Mouse (Mus musculus): ENCODE measurements at regions not wholly inside any gene's neighbourhood (a gene's known extent, or its start where the extent isn't known, plus 50 kb on each side); places are given as distances from the start of the nearest gene placed in this dataset.
"Not testable (repeated sequence)": the region's sequence is repeated elsewhere in the genome, so short reads cannot be mapped to it uniquely, and the experiment has no call there.

DNA sequence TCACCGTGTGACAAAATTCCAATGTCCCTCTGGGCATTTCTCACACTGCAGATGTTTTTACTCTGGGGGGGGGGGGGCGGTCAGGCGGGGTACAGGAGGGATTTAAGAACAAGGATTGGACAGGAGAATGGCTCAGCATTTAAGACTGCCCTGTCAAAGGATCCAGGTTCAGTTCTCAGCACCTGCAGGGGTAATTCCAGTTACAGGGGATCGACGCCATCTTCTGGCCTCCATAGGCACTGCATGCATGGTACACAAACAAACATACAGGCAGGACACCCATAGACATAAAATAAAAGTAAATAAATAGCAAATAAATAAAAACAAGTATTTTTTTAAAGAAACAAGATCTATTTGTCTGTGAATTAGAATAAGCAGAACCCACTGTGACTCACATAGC is 383.1 kb upstream of the Arid1b start:
- Histone ChIP-seq H3K4me3 (replicated peaks; ENCODE audit: low read length) (no peak overlapping the region), H3K9ac (replicated peaks; ENCODE audit: low read depth, low read length) (no peak overlapping the region), H3K36me3 (ENCODE audit: control insufficient read depth, insufficient read depth) (no peaks in the 10 kb centered on the region), H3K27me3 (replicated peaks; ENCODE audit: control insufficient read depth, insufficient read depth, low read length) (no peaks in the 10 kb centered on the region), H3K4me1 (replicated peaks; ENCODE audit: control insufficient read depth, insufficient read depth, low read length) (no peaks in the 10 kb centered on the region), H3K4me2 (ENCODE audit: low read length) (no peak overlapping the region), H3K9me3 (ENCODE audit: control insufficient read depth, low read length) (no peaks in the 10 kb centered on the region), H3K27ac (ENCODE audit: low read length) (no peak overlapping the region)
- no peak for ATAC-seq
- WGBS = 91% methylated on average over 5 of the region's 5 CpGs

- WGBS = 87% methylated on average over 2 of the region's 2 CpGs
- H3K36me3 ChIP-seq (ENCODE audit: control insufficient read depth, insufficient read depth) = no peaks in the 10 kb centered on the region
- no peak overlapping the region for H3K4me2 ChIP-seq (ENCODE audit: low read length)
- no peaks in the 10 kb centered on the region for H3K9me3 ChIP-seq (ENCODE audit: control insufficient read depth, low read length)
- no peak overlapping the region for H3K4me3 ChIP-seq (replicated peaks; ENCODE audit: low read length)
- no peaks in the 10 kb centered on the region for H3K27me3 ChIP-seq (replicated peaks; ENCODE audit: control insufficient read depth, insufficient read depth, low read length)
- H3K9ac ChIP-seq (replicated peaks; ENCODE audit: low read depth, low read length) = no peak overlapping the region
- H3K27ac ChIP-seq (ENCODE audit: low read length) = no peak overlapping the region
- no peak for ATAC-seq
- H3K4me1 ChIP-seq (replicated peaks; ENCODE audit: control insufficient read depth, insufficient read depth, low read length) = no peaks in the 10 kb centered on the region
Observed at GRCm38 (mm10) chr17:4611711-4612110, 382.4 kb upstream of the Arid1b start.

DNA sequence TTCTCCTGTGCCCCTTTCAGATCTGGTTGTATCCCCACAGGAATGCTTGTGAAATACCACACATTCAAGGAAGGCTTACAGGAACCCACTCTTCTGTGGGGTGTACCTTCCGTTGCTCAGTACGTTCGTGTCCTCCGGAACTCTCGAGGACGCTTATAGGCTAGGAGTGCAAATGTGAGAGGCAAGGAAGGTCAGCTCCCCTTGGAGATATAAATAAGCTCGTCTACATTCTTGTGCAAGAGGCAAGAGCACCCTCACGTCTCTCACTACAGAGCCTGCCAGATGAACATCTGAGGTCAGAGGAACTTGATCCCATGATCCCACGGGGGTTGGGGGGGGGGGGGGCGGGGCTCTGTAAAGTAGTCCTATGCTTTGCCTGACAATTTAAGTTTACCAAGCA is 382.0 kb upstream of the Arid1b start:
- 65% methylated on average over 10 of the region's 10 CpGs for WGBS
- H3K4me1 ChIP-seq (replicated peaks; ENCODE audit: control insufficient read depth, insufficient read depth, low read length) = no peaks in the 10 kb centered on the region
- H3K9ac ChIP-seq (replicated peaks; ENCODE audit: low read depth, low read length) = no peak overlapping the region
- H3K27ac ChIP-seq (ENCODE audit: low read length) = no peak overlapping the region
- H3K36me3 ChIP-seq (ENCODE audit: control insufficient read depth, insufficient read depth) = no peaks in the 10 kb centered on the region
- no peak for ATAC-seq
- no peak overlapping the region for H3K4me2 ChIP-seq (ENCODE audit: low read length)
- H3K4me3 ChIP-seq (replicated peaks; ENCODE audit: low read length) = no peak overlapping the region
- H3K9me3 ChIP-seq (ENCODE audit: control insufficient read depth, low read length) = no peaks in the 10 kb centered on the region
- H3K27me3 ChIP-seq (replicated peaks; ENCODE audit: control insufficient read depth, insufficient read depth, low read length) = no peaks in the 10 kb centered on the region

DNA sequence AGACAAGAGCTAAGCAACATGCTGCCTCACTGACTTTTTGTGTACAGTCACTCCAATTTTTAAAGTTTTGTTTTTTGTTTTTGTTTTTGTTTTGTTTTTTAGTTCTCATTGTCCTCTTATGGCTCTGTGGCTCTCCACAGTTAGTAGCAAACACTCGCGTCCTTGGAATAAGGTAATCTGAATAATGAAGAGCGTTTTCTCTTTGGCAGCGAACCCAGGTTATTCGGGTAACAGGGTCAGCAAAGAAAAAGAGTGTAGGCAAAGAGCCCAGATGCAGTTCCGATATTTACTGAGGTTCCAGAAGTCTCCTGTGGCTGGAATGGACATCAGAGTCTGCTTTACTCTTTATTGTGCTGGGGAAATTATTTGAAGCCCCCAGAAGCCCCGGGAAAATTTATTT is 381.4 kb upstream of the Arid1b start:
- Histone ChIP-seq H3K4me2 (ENCODE audit: low read length) (no peak overlapping the region), H3K27me3 (replicated peaks; ENCODE audit: control insufficient read depth, insufficient read depth, low read length) (no peaks in the 10 kb centered on the region), H3K4me1 (replicated peaks; ENCODE audit: control insufficient read depth, insufficient read depth, low read length) (no peaks in the 10 kb centered on the region), H3K27ac (ENCODE audit: low read length) (no peak overlapping the region), H3K4me3 (replicated peaks; ENCODE audit: low read length) (no peak overlapping the region), H3K9me3 (ENCODE audit: control insufficient read depth, low read length) (no peaks in the 10 kb centered on the region), H3K9ac (replicated peaks; ENCODE audit: low read depth, low read length) (no peak overlapping the region), H3K36me3 (ENCODE audit: control insufficient read depth, insufficient read depth) (no peaks in the 10 kb centered on the region)
- ATAC-seq = no peak
- WGBS = 56% methylated on average over 7 of the region's 7 CpGs

DNA sequence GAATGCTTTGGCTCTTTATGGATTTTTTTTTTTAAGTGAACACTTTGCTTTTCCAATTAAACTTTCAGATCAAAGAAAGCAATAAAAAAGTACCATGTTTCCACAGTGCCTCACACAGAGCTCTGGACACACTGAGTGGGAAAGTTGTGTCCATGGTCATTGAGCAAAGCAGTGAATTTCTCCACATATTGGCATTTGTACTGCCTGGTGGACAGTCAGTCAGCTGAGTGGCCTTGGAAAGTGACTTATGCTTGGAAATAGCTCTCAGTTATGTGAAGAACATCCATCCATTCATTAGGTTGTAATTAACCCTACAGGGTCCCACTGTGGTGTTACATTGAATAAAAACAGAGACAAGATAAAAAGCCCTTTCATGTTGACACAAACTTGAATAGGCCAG is 373.8 kb upstream of the Arid1b start:
- Histone ChIP-seq H3K27me3 (replicated peaks; ENCODE audit: control insufficient read depth, insufficient read depth, low read length) (no peaks in the 10 kb centered on the region), H3K4me3 (replicated peaks; ENCODE audit: low read length) (no peak overlapping the region), H3K27ac (ENCODE audit: low read length) (no peak overlapping the region), H3K4me1 (replicated peaks; ENCODE audit: control insufficient read depth, insufficient read depth, low read length) (no peaks in the 10 kb centered on the region), H3K36me3 (ENCODE audit: control insufficient read depth, insufficient read depth) (no peaks in the 10 kb centered on the region), H3K4me2 (ENCODE audit: low read length) (no peak overlapping the region), H3K9me3 (ENCODE audit: control insufficient read depth, low read length) (no peaks in the 10 kb centered on the region), H3K9ac (replicated peaks; ENCODE audit: low read depth, low read length) (no peak overlapping the region)
- no peak for ATAC-seq

DNA sequence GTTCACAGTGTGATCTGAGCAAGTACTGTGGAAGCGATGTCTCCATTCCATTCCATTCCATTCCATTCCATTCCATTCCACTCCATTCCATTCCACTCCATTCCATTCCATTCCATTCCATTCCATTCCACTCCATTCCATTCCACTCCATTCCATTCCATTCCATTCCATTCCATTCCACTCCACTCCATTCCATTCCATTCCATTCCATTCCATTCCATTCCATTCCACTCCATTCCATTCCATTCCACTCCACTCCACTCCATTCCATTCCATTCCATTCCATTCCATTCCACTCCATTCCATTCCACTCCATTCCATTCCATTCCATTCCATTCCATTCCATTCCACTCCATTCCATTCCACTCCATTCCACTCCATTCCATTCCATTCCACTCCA is 368.0 kb upstream of the Arid1b start:
- H3K4me2 ChIP-seq (ENCODE audit: low read length); H3K9me3 ChIP-seq (ENCODE audit: control insufficient read depth, low read length); H3K36me3 ChIP-seq (ENCODE audit: control insufficient read depth, insufficient read depth); H3K4me3 ChIP-seq (replicated peaks; ENCODE audit: low read length); H3K27ac ChIP-seq (ENCODE audit: low read length); H3K4me1 ChIP-seq (replicated peaks; ENCODE audit: control insufficient read depth, insufficient read depth, low read length); H3K9ac ChIP-seq (replicated peaks; ENCODE audit: low read depth, low read length); ATAC-seq; H3K27me3 ChIP-seq (replicated peaks; ENCODE audit: control insufficient read depth, insufficient read depth, low read length): not testable (repeated sequence)
- 95% methylated on average over 1 of the region's 1 CpGs for WGBS

DNA sequence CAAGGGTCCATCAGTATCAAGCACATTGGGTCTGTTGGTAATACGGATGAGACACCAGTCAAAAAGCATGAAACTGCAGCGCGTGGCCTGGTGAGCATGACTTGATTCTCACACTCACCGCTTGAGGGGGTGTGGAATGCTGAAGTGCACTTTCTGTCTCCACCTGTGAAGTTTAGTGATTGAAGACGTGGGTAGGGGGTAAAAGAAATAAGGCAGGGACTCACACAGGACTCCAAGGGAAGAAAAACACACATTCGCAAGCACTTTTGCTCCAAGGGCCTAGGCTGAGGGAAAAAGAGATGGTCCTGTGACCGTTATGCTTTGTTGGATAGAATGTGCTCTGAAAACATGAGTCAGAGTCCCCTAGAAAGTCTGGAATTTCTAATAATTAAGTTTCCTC is 366.6 kb upstream of the Arid1b start:
- WGBS = 88% methylated on average over 7 of the region's 7 CpGs
- H3K36me3 ChIP-seq (ENCODE audit: control insufficient read depth, insufficient read depth) = no peaks in the 10 kb centered on the region
- no peaks in the 10 kb centered on the region for H3K9me3 ChIP-seq (ENCODE audit: control insufficient read depth, low read length)
- ATAC-seq = no peak
- H3K27ac ChIP-seq (ENCODE audit: low read length) = no peak overlapping the region
- no peaks in the 10 kb centered on the region for H3K27me3 ChIP-seq (replicated peaks; ENCODE audit: control insufficient read depth, insufficient read depth, low read length)
- no peak overlapping the region for H3K4me3 ChIP-seq (replicated peaks; ENCODE audit: low read length)
- no peak overlapping the region for H3K9ac ChIP-seq (replicated peaks; ENCODE audit: low read depth, low read length)
- no peaks in the 10 kb centered on the region for H3K4me1 ChIP-seq (replicated peaks; ENCODE audit: control insufficient read depth, insufficient read depth, low read length)
- H3K4me2 ChIP-seq (ENCODE audit: low read length) = no peak overlapping the region

GRCm38 (mm10) chr17:4631122-4631521 is 363.0 kb upstream of the Arid1b start:
- H3K9me3 ChIP-seq (ENCODE audit: control insufficient read depth, low read length) = no peaks in the 10 kb centered on the region
- WGBS = 84% methylated on average over 4 of the region's 4 CpGs
- H3K4me2 ChIP-seq (ENCODE audit: low read length) = no peak overlapping the region
- no peaks in the 10 kb centered on the region for H3K27me3 ChIP-seq (replicated peaks; ENCODE audit: control insufficient read depth, insufficient read depth, low read length)
- H3K9ac ChIP-seq (replicated peaks; ENCODE audit: low read depth, low read length) = no peak overlapping the region
- no peak overlapping the region for H3K4me3 ChIP-seq (replicated peaks; ENCODE audit: low read length)
- no peak overlapping the region for H3K27ac ChIP-seq (ENCODE audit: low read length)
- no peak for ATAC-seq
- no peaks in the 10 kb centered on the region for H3K4me1 ChIP-seq (replicated peaks; ENCODE audit: control insufficient read depth, insufficient read depth, low read length)
- H3K36me3 ChIP-seq (ENCODE audit: control insufficient read depth, insufficient read depth) = no peaks in the 10 kb centered on the region

DNA sequence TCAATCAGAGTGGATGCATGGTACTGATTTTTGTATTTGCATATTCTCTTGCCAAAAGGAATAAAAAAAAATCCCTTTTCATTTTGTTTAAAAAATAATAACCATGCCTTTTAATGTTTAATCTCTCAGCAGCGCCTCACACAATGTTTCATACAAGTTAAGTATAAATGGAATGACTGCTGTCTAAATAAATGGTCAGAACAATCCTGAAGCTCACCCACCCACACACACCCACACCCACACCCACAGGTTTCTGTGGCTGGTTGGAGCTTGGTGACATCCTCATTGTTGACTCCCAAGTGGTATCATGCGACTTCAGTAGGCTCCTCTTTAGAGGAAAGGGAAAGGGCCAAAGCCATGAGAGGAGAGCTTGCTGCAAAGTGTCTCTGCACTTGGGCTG is 361.6 kb upstream of the Arid1b start:
- Histone ChIP-seq H3K27ac (ENCODE audit: low read length) (no peak overlapping the region), H3K9me3 (ENCODE audit: control insufficient read depth, low read length) (no peaks in the 10 kb centered on the region), H3K9ac (replicated peaks; ENCODE audit: low read depth, low read length) (no peak overlapping the region), H3K4me2 (ENCODE audit: low read length) (no peak overlapping the region), H3K27me3 (replicated peaks; ENCODE audit: control insufficient read depth, insufficient read depth, low read length) (no peaks in the 10 kb centered on the region), H3K4me1 (replicated peaks; ENCODE audit: control insufficient read depth, insufficient read depth, low read length) (peaks cover 6% of the 10 kb centered on the region; the same call in 1 of the 2 replicates), H3K4me3 (replicated peaks; ENCODE audit: low read length) (no peak overlapping the region), H3K36me3 (ENCODE audit: control insufficient read depth, insufficient read depth) (no peaks in the 10 kb centered on the region)
- ATAC-seq = no peak
- 93% methylated on average over 2 of the region's 2 CpGs for WGBS

- H3K4me3 ChIP-seq (replicated peaks; ENCODE audit: low read length) = no peak overlapping the region
- ATAC-seq = no peak
- H3K9me3 ChIP-seq (ENCODE audit: control insufficient read depth, low read length) = no peaks in the 10 kb centered on the region
- H3K4me2 ChIP-seq (ENCODE audit: low read length) = no peak overlapping the region
- no peak overlapping the region for H3K27ac ChIP-seq (ENCODE audit: low read length)
- H3K9ac ChIP-seq (replicated peaks; ENCODE audit: low read depth, low read length) = no peak overlapping the region
- 59% methylated on average over 3 of the region's 3 CpGs for WGBS
- no peaks in the 10 kb centered on the region for H3K36me3 ChIP-seq (ENCODE audit: control insufficient read depth, insufficient read depth)
- H3K27me3 ChIP-seq (replicated peaks; ENCODE audit: control insufficient read depth, insufficient read depth, low read length) = no peaks in the 10 kb centered on the region
- peaks cover 6% of the 10 kb centered on the region; the same call in 1 of the 2 replicates for H3K4me1 ChIP-seq (replicated peaks; ENCODE audit: control insufficient read depth, insufficient read depth, low read length)
Observed at GRCm38 (mm10) chr17:4633771-4634170, 360.4 kb upstream of the Arid1b start.

Data from forebrain, embryonic 16.5 days (tissue).